Mouse (Mus musculus) stomach, embryonic 15.5 days (tissue): ENCODE results near the gene AU021092. TPM values are rescaled to one million over a fixed set of nuclear protein-coding genes. Genes with fewer than 3 reads are reported as not detected.

Experiments
- ATAC-seq: fragments of 200-750 bp; cut with Nextera tagmentation; 2 replicates; pipeline ENCODE4 v1.8.0; 2017; ENCODE audit warnings: low read depth, moderate number of reproducible peaks, moderate TSS enrichment; ENCODE audit not compliant: insufficient read depth, low FRiP score
- H3K27ac ChIP-seq: fragments of 300-500 bp; sonication (generic); 2 replicates; pipeline ENCODE4 v1.5.1; 2015; ENCODE audit warnings: mild to moderate bottlenecking, inconsistent platforms
- H3K27me3 ChIP-seq: fragments of 300-500 bp; sonication (generic); replicated peaks from 2 replicates; pipeline ENCODE4 v1.6.1; 2015; ENCODE audit warnings: inconsistent platforms
- H3K36me3 ChIP-seq: fragments of 300-500 bp; sonication (generic); 2 replicates; pipeline ENCODE4 v1.6.1; 2015; ENCODE audit warnings: inconsistent platforms
- H3K4me1 ChIP-seq: fragments of 300-500 bp; sonication (generic); 2 replicates; pipeline ENCODE4 v1.6.1; 2015; ENCODE audit warnings: inconsistent platforms
- H3K4me2 ChIP-seq: fragments of 300-500 bp; sonication (generic); 2 replicates; pipeline ENCODE4 v1.6.1; 2015; ENCODE audit warnings: mild to moderate bottlenecking, inconsistent platforms
- H3K4me3 ChIP-seq: fragments of 300-500 bp; sonication (generic); replicated peaks from 2 replicates; pipeline ENCODE4 v1.5.1; 2015; ENCODE audit warnings: inconsistent platforms
- H3K9ac ChIP-seq: fragments of 300-500 bp; sonication (generic); 2 replicates; pipeline ENCODE4 v1.6.1; 2015; ENCODE audit warnings: inconsistent platforms
- H3K9me3 ChIP-seq: fragments of 300-500 bp; sonication (generic); 2 replicates; pipeline ENCODE4 v1.6.1; 2016; ENCODE audit warnings: inconsistent platforms
- WGBS: fragments of 180-500 bp; shearing (Covaris S2); methylation state at CpG from one replicate; pipeline ENCODE4 v1.1.7; 2015; 5-methylcytosine and 5-hydroxymethylcytosine counted together
- polyA plus RNA-seq: library from polyadenylated mRNA; unstranded; fragments of >200 nt; fragmentation: Nextera tagmentation; extraction: Ambion mirVana; gene quantifications from 2 replicates; pipeline ENCODE4 v1.2.1, GENCODE M21; 2015

The AU021092 gene
- polyA plus RNA-seq, 1 experiment from 2014 or later = 5.3 TPM

- no peak overlapping the region for H3K9ac ChIP-seq
- H3K4me1 ChIP-seq = 0 out of 2 replicates have a peak, but pooled peaks cover 7% of the 10 kb centered on the region
- ATAC-seq = no peak
- H3K36me3 ChIP-seq = no peaks in the 10 kb centered on the region
- H3K4me2 ChIP-seq = no peak overlapping the region
- H3K27me3 ChIP-seq = no peaks in the 10 kb centered on the region
- H3K4me3 ChIP-seq = no peak overlapping the region
- 62% methylated on average over 5 of the region's 5 CpGs for WGBS
- no peak overlapping the region for H3K27ac ChIP-seq
- H3K9me3 ChIP-seq = no peaks in the 10 kb centered on the region
These were observed 16.0 kb downstream of the AU021092 start for GRCm38 (mm10) chr16:5206051-5206450.

- WGBS = 84% methylated on average over 5 of the region's 5 CpGs
- H3K27ac ChIP-seq = no peak overlapping the region
These were observed 16.6 kb downstream of the AU021092 start for GRCm38 (mm10) chr16:5205431-5205970.

GRCm38 (mm10) chr16:5203668-5204433 lies 18.2 kb downstream of the AU021092 start, which contains the start of gene Nagpa:
Nagpa (minus strand) TSS chr16:5204012.
- H3K4me1 ChIP-seq = 0 out of 2 replicates have a peak, but pooled peaks cover 7% of the 10 kb centered on the region

More at GRCm38 (mm10) chr16:5205431-5205970, 16.6 kb downstream of the AU021092 start:
- Histone ChIP-seq H3K4me2 (no peak overlapping the region), H3K9me3 (no peaks in the 10 kb centered on the region), H3K36me3 (no peaks in the 10 kb centered on the region), H3K4me3 (no peak overlapping the region), H3K9ac (no peak overlapping the region), H3K4me1 (0 out of 2 replicates have a peak, but pooled peaks cover 7% of the 10 kb centered on the region), H3K27me3 (no peaks in the 10 kb centered on the region)
- no peak for ATAC-seq

GRCm38 (mm10) chr16:5203200-5203599 lies 18.9 kb downstream of the AU021092 start:
- Histone ChIP-seq H3K27ac (0 out of 2 replicates have a peak overlapping the region, but pooled peaks have one; percentile 0), H3K27me3 (no peaks in the 10 kb centered on the region), H3K4me3 (peak overlapping the region; percentile 89), H3K36me3 (peaks cover 5% of the 10 kb centered on the region; the same call in 1 of the 2 replicates), H3K4me2 (peak overlapping the region; percentile 98), H3K9me3 (no peaks in the 10 kb centered on the region), H3K9ac (peak overlapping the region; percentile 26), H3K4me1 (0 out of 2 replicates have a peak, but pooled peaks cover 7% of the 10 kb centered on the region)
- ATAC-seq = peak; percentile 21; the same call in 1 of the 2 replicates
- 1% methylated on average over 36 of the region's 36 CpGs for WGBS

More at GRCm38 (mm10) chr16:5203668-5204433, 18.2 kb downstream of the AU021092 start, which contains the start of gene Nagpa:
- Histone ChIP-seq H3K27ac (0 out of 2 replicates have a peak within 1 kb of the TSS, but pooled peaks have one; percentile 0), H3K27me3 (no peaks in the 10 kb centered on the region), H3K4me3 (peak within 1 kb of the TSS; percentile 89), H3K9ac (peak within 1 kb of the TSS; percentile 26), H3K4me2 (peak within 1 kb of the TSS; percentile 98), H3K9me3 (no peaks in the 10 kb centered on the region), H3K36me3 (0 out of 2 replicates have a peak, but pooled peaks cover 2% of the 10 kb centered on the region)
- 4% methylated on average over 39 of the region's 40 CpGs for WGBS
- ATAC-seq = peak; percentile 75; the same call in 1 of the 2 replicates

GRCm38 (mm10) chr16:5202681-5203080 lies 19.4 kb downstream of the AU021092 start:
- WGBS = 14% methylated on average over 4 of the region's 4 CpGs
- Histone ChIP-seq H3K36me3 (peaks cover 5% of the 10 kb centered on the region; the same call in 1 of the 2 replicates), H3K27me3 (no peaks in the 10 kb centered on the region), H3K27ac (no peak overlapping the region), H3K9me3 (no peaks in the 10 kb centered on the region), H3K4me2 (peak overlapping the region; percentile 98), H3K4me3 (peak overlapping the region; percentile 89), H3K9ac (no peak overlapping the region), H3K4me1 (0 out of 2 replicates have a peak, but pooled peaks cover 7% of the 10 kb centered on the region)
- ATAC-seq = no peak

- H3K27ac ChIP-seq = no peak overlapping the region
- peaks cover 4% of the 10 kb centered on the region; the same call in 1 of the 2 replicates for H3K36me3 ChIP-seq
- H3K4me3 ChIP-seq = no peak overlapping the region
- no peak overlapping the region for H3K9ac ChIP-seq
- H3K27me3 ChIP-seq = no peaks in the 10 kb centered on the region
- no peaks in the 10 kb centered on the region for H3K9me3 ChIP-seq
- ATAC-seq = no peak
- no peak overlapping the region for H3K4me2 ChIP-seq
- no peaks in the 10 kb centered on the region for H3K4me1 ChIP-seq
- WGBS = 25% methylated on average over 6 of the region's 6 CpGs
These were observed 27.0 kb downstream of the AU021092 start for GRCm38 (mm10) chr16:5195080-5195479.

- Histone ChIP-seq H3K27me3 (no peaks in the 10 kb centered on the region), H3K4me1 (no peaks in the 10 kb centered on the region), H3K4me2 (no peak overlapping the region), H3K27ac (no peak overlapping the region), H3K9me3 (no peaks in the 10 kb centered on the region), H3K4me3 (no peak overlapping the region), H3K9ac (no peak overlapping the region), H3K36me3 (no peaks in the 10 kb centered on the region)
- WGBS = 74% methylated on average over 7 of the region's 7 CpGs
- ATAC-seq = no peak
These were observed 35.9 kb downstream of the AU021092 start for GRCm38 (mm10) chr16:5186234-5186633.

- H3K4me2 ChIP-seq = no peak overlapping the region
- H3K27ac ChIP-seq = no peak overlapping the region
- H3K27me3 ChIP-seq = no peaks in the 10 kb centered on the region
- no peaks in the 10 kb centered on the region for H3K36me3 ChIP-seq
- no peaks in the 10 kb centered on the region for H3K9me3 ChIP-seq
- H3K9ac ChIP-seq = no peak overlapping the region
- no peak overlapping the region for H3K4me3 ChIP-seq
- H3K4me1 ChIP-seq = no peaks in the 10 kb centered on the region
- no peak for ATAC-seq
- 60% methylated on average over 7 of the region's 7 CpGs for WGBS
These were observed 36.4 kb downstream of the AU021092 start for GRCm38 (mm10) chr16:5185691-5186090.

GRCm38 (mm10) chr16:5184956-5185355 lies 37.1 kb downstream of the AU021092 start:
- 79% methylated on average over 5 of the region's 5 CpGs for WGBS
- H3K9me3 ChIP-seq = no peaks in the 10 kb centered on the region
- no peak overlapping the region for H3K4me3 ChIP-seq
- no peak for ATAC-seq
- H3K9ac ChIP-seq = no peak overlapping the region
- H3K4me2 ChIP-seq = no peak overlapping the region
- no peaks in the 10 kb centered on the region for H3K27me3 ChIP-seq
- H3K4me1 ChIP-seq = no peaks in the 10 kb centered on the region
- H3K27ac ChIP-seq = no peak overlapping the region
- no peaks in the 10 kb centered on the region for H3K36me3 ChIP-seq

GRCm38 (mm10) chr16:5184101-5184500 lies 38.0 kb downstream of the AU021092 start:
- Histone ChIP-seq H3K4me2 (no peak overlapping the region), H3K4me1 (no peaks in the 10 kb centered on the region), H3K27ac (no peak overlapping the region), H3K27me3 (no peaks in the 10 kb centered on the region), H3K9ac (no peak overlapping the region), H3K9me3 (no peaks in the 10 kb centered on the region), H3K36me3 (no peaks in the 10 kb centered on the region), H3K4me3 (no peak overlapping the region)
- ATAC-seq = no peak
- 49% methylated on average over 8 of the region's 8 CpGs for WGBS

GRCm38 (mm10) chr16:5183310-5183975 lies 38.7 kb downstream of the AU021092 start:
- ATAC-seq = no peak
- no peak overlapping the region for H3K27ac ChIP-seq
- H3K9me3 ChIP-seq = no peaks in the 10 kb centered on the region
- H3K4me1 ChIP-seq = no peaks in the 10 kb centered on the region
- no peak overlapping the region for H3K4me3 ChIP-seq
- H3K27me3 ChIP-seq = no peaks in the 10 kb centered on the region
- 83% methylated on average over 18 of the region's 18 CpGs for WGBS
- no peak overlapping the region for H3K4me2 ChIP-seq
- no peak overlapping the region for H3K9ac ChIP-seq
- no peaks in the 10 kb centered on the region for H3K36me3 ChIP-seq
